Mouse (Mus musculus) E14TG2a.4 (cell line): ENCODE measurements at regions not wholly inside any gene's neighbourhood (a gene's known extent, or its start where the extent isn't known, plus 50 kb on each side); places are given as distances from the start of the nearest gene placed in this dataset.

Experiments
- H3K27me3 ChIP-seq: 2 replicates; pipeline ENCODE4 v1.6.1; 2014; ENCODE audit warnings: low read length, control low read depth; ENCODE audit not compliant: insufficient read depth
- H3K36me3 ChIP-seq: 2 replicates; pipeline ENCODE4 v1.6.1; 2014; ENCODE audit warnings: low read length, control low read depth; ENCODE audit not compliant: insufficient read depth
- H3K4me1 ChIP-seq: replicated peaks from 2 replicates; pipeline ENCODE4 v1.6.1; 2014; ENCODE audit warnings: low read depth, low read length, control low read depth
- H3K4me3 ChIP-seq: replicated peaks from 2 replicates; pipeline ENCODE4 v1.5.1; 2014; ENCODE audit warnings: mild to moderate bottlenecking, low read length
- H3K9me3 ChIP-seq: 2 replicates; pipeline ENCODE4 v1.6.1; 2014; ENCODE audit warnings: low read length, control low read depth
- CTCF ChIP-seq: conservative IDR thresholded peaks from 2 replicates; pipeline ENCODE4 v1.5.1; 2014; ENCODE audit warnings: low read length
- NANOG ChIP-seq: IDR thresholded peaks from 2 replicates; pipeline ENCODE4 v1.6.1; 2014; ENCODE audit warnings: borderline replicate concordance, low read length, mixed read lengths
- POU5F1 ChIP-seq: IDR thresholded peaks from 2 replicates; pipeline ENCODE4 v1.6.1; 2014; ENCODE audit warnings: low read length, borderline replicate concordance

GRCm38 (mm10) chr4:7191228-7191627, 1047.6 kb downstream of the Car8 start:
- no peaks in the 10 kb centered on the region for H3K4me1 ChIP-seq
- no peaks in the 10 kb centered on the region for H3K27me3 ChIP-seq
- no peaks in the 10 kb centered on the region for H3K36me3 ChIP-seq
- TF ChIP-seq CTCF (no peak), POU5F1 (no peak), NANOG (no peak)
- H3K4me3 ChIP-seq = no peak overlapping the region
- no peaks in the 10 kb centered on the region for H3K9me3 ChIP-seq

GRCm38 (mm10) chr4:7175030-7175429, 1063.8 kb downstream of the Car8 start:
- no peaks in the 10 kb centered on the region for H3K4me1 ChIP-seq
- no peak overlapping the region for H3K4me3 ChIP-seq
- TF ChIP-seq POU5F1 (no peak), NANOG (no peak), CTCF (no peak)
- H3K9me3 ChIP-seq = peaks cover 19% of the 10 kb centered on the region
- H3K36me3 ChIP-seq = no peaks in the 10 kb centered on the region
- no peaks in the 10 kb centered on the region for H3K27me3 ChIP-seq

DNA sequence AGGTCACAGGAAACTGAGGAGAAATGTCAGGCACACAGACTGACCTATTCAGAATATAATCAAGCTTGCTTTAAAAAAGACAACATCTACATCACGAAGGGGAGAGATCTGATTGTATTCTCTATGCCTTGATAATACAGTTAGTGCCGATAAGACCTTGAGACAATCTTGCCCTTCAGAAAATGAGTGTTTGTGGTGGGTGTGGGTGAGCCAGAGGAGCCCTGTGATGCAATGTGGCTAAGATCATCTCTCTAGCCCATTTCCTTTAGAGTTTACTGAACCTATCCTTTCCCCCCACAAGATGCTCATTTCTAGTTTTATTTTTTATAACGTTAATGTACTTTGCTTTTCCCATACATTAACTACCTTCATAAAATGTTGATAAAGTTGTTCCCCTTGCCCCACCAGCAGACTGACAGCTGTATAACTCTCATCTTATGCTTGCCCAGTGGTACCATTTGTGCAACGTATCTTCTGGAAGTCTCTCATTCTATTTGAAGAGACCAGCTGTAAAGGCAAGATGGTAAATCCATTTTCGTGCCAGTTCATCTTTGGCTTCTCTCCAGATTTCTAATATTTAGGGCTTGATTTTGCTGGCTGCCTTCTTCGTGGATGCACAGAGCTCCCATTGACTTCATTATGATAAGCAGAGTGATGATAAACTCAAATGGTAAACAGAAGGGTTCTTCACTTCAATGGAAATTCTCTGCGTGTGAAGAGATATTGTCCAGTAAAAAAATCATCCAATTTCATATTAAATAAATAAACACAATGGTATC, 1066.1 kb downstream of the Car8 start:
- Histone ChIP-seq H3K4me1 (no peaks in the 10 kb centered on the region), H3K27me3 (no peaks in the 10 kb centered on the region), H3K36me3 (no peaks in the 10 kb centered on the region), H3K4me3 (no peak overlapping the region), H3K9me3 (peaks cover 20% of the 10 kb centered on the region)
- TF ChIP-seq NANOG (no peak), POU5F1 (no peak), CTCF (no peak)

- H3K9me3 ChIP-seq = peaks cover 20% of the 10 kb centered on the region
- no peaks in the 10 kb centered on the region for H3K36me3 ChIP-seq
- TF ChIP-seq POU5F1 (no peak), CTCF (no peak), NANOG (no peak)
- no peaks in the 10 kb centered on the region for H3K4me1 ChIP-seq
- no peaks in the 10 kb centered on the region for H3K27me3 ChIP-seq
- H3K4me3 ChIP-seq = no peak overlapping the region
Observed at GRCm38 (mm10) chr4:7171637-7172417, 1067.0 kb downstream of the Car8 start.

DNA sequence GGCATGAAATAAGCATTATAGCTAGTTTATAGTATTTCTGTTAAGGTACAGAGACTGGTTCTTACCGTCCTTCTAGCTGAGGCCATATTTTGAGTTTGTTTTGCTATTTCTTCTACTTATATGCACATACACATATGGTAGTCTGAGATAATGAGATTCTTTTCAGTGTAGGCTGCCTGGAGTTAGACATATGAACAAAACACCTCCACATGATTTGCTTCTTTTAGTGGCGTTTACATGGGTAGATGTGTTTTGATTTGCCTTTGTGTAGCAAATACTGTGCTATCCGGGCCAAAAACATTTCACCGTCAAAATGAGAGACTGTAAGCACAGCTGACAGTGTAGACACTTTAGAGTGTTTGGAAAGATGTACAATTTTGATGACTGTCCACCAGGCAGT, 1077.4 kb downstream of the Car8 start:
- Histone ChIP-seq H3K9me3 (peaks cover 29% of the 10 kb centered on the region), H3K36me3 (no peaks in the 10 kb centered on the region), H3K4me1 (no peaks in the 10 kb centered on the region), H3K27me3 (no peaks in the 10 kb centered on the region), H3K4me3 (no peak overlapping the region)
- no peak for TF ChIP-seq POU5F1
- TF ChIP-seq NANOG = no peak
- TF ChIP-seq CTCF = no peak

GRCm38 (mm10) chr4:7157883-7158282, 1081.0 kb downstream of the Car8 start:
- H3K27me3 ChIP-seq = no peaks in the 10 kb centered on the region
- H3K9me3 ChIP-seq = peaks cover 8% of the 10 kb centered on the region; the same call in 1 of the 2 replicates
- H3K4me3 ChIP-seq = no peak overlapping the region
- H3K36me3 ChIP-seq = no peaks in the 10 kb centered on the region
- peaks cover 10% of the 10 kb centered on the region; the same call in 1 of the 2 replicates for H3K4me1 ChIP-seq
- TF ChIP-seq NANOG = no peak
- no peak for TF ChIP-seq CTCF
- TF ChIP-seq POU5F1 = no peak

GRCm38 (mm10) chr4:7154256-7154655, 1084.6 kb downstream of the Car8 start:
- TF ChIP-seq CTCF (no peak), NANOG (peak; percentile 82; the same call in 1 of the 2 replicates), POU5F1 (no peak)
- Histone ChIP-seq H3K9me3 (peaks cover 16% of the 10 kb centered on the region), H3K4me3 (no peak overlapping the region), H3K27me3 (no peaks in the 10 kb centered on the region), H3K36me3 (no peaks in the 10 kb centered on the region), H3K4me1 (peaks cover 10% of the 10 kb centered on the region; the same call in 1 of the 2 replicates)

GRCm38 (mm10) chr4:7153835-7154234, 1085.0 kb downstream of the Car8 start:
- TF ChIP-seq CTCF (no peak), POU5F1 (no peak), NANOG (no peak)
- peaks cover 16% of the 10 kb centered on the region for H3K9me3 ChIP-seq
- H3K4me1 ChIP-seq = peaks cover 10% of the 10 kb centered on the region; the same call in 1 of the 2 replicates

More at GRCm38 (mm10) chr4:7153835-7154234, 1085.0 kb downstream of the Car8 start:
- Histone ChIP-seq H3K36me3 (no peaks in the 10 kb centered on the region), H3K4me3 (no peak overlapping the region), H3K27me3 (no peaks in the 10 kb centered on the region)
